15 mouse cellular contexts compared by ENCODE assay signal in genomic region chr3:37761741-37762140, GRCm38 (mm10).
"Had no signal": no experiment of that assay in that cellular context is flagged by ENCODE, and none has a peak within 500 bp of the region (broad histone marks: within the 10 kb centered on the region; RNA-seq: fewer than 3 reads in every experiment).

No protein-coding gene starts in this region.

- H3K36me3 ChIP-seq: neural tube, embryonic 12.5 days; neural tube, embryonic 13.5 days; neural tube, embryonic 15.5 days; stomach, embryonic 15.5 days had no signal

- H3K9me3 ChIP-seq: neural tube, embryonic 12.5 days; neural tube, embryonic 13.5 days; neural tube, embryonic 15.5 days; stomach, embryonic 15.5 days had no signal

- H3K4me3 ChIP-seq: neural tube, embryonic 12.5 days; neural tube, embryonic 13.5 days; neural tube, embryonic 15.5 days; stomach, embryonic 15.5 days had no signal

- H3K27me3 ChIP-seq: neural tube, embryonic 12.5 days; neural tube, embryonic 13.5 days; neural tube, embryonic 15.5 days; stomach, embryonic 15.5 days had no signal

- DNase-seq: right cerebral cortex, adult 18-20 months; right cerebral cortex, postnatal 14 days; right cerebral cortex, postnatal 25 days; right cerebral cortex, postnatal 4 days; spleen, adult 18-20 months; thymus, adult 18-20 months; thymus, postnatal 14 days; thymus, postnatal 25 days; thymus, postnatal 36 days; thymus, postnatal 4 days had no signal

- H3K4me2 ChIP-seq: neural tube, embryonic 12.5 days; neural tube, embryonic 13.5 days; neural tube, embryonic 15.5 days; stomach, embryonic 15.5 days had no signal

- H3K27ac ChIP-seq: neural tube, embryonic 12.5 days; neural tube, embryonic 13.5 days; neural tube, embryonic 15.5 days; stomach, embryonic 15.5 days; stomach, postnatal 0 days had no signal

- H3K9ac ChIP-seq: neural tube, embryonic 12.5 days; neural tube, embryonic 13.5 days; neural tube, embryonic 15.5 days; stomach, embryonic 15.5 days had no signal
